Mouse (Mus musculus) hindbrain, embryonic 12.5 days (tissue): ENCODE results near the gene Pvalb. TPM values are rescaled to one million over a fixed set of nuclear protein-coding genes. Genes with fewer than 3 reads are reported as not detected.

Experiments used
- ATAC-seq: fragments of 200-750 bp; cut with Nextera tagmentation; 2 replicates; pipeline ENCODE4 v1.8.0; 2017; ENCODE audit warnings: moderate TSS enrichment; ENCODE audit not compliant: low FRiP score
- H3K27ac ChIP-seq: fragments of 300-500 bp; sonication (generic); 2 replicates; pipeline ENCODE4 v1.5.1; 2016; ENCODE audit warnings: mild to moderate bottlenecking
- H3K27me3 ChIP-seq: fragments of 300-500 bp; sonication (generic); 2 replicates; pipeline ENCODE4 v1.6.1; 2016; ENCODE audit warnings: mild to moderate bottlenecking
- H3K36me3 ChIP-seq: fragments of 300-500 bp; sonication (generic); 2 replicates; pipeline ENCODE4 v1.6.1; 2016; ENCODE audit warnings: mild to moderate bottlenecking
- H3K4me1 ChIP-seq: fragments of 300-500 bp; sonication (generic); 2 replicates; pipeline ENCODE4 v1.6.1; 2016
- H3K4me2 ChIP-seq: fragments of 300-500 bp; sonication (generic); replicated peaks from 2 replicates; pipeline ENCODE4 v1.6.1; 2016; ENCODE audit warnings: mild to moderate bottlenecking
- H3K4me3 ChIP-seq: fragments of 300-500 bp; sonication (generic); 2 replicates; pipeline ENCODE4 v1.5.1; 2016; ENCODE audit warnings: mild to moderate bottlenecking
- H3K9ac ChIP-seq: fragments of 300-500 bp; sonication (generic); 2 replicates; pipeline ENCODE4 v1.6.1; 2016; ENCODE audit warnings: mild to moderate bottlenecking, moderate library complexity
- H3K9me3 ChIP-seq: fragments of 300-500 bp; sonication (generic); replicated peaks from 2 replicates; pipeline ENCODE4 v1.6.1; 2016; ENCODE audit warnings: mild to moderate bottlenecking
- WGBS: fragments of 180-500 bp; shearing (Covaris S2); methylation state at CpG from one replicate; pipeline ENCODE4 v1.1.7; 2016; 5-methylcytosine and 5-hydroxymethylcytosine counted together
- polyA plus RNA-seq: library from polyadenylated mRNA; unstranded; fragments of >200 nt; fragmentation: Nextera tagmentation; extraction: Ambion mirVana; gene quantifications from 2 replicates; pipeline ENCODE4 v1.2.1, GENCODE M21; 2016

Pvalb gene
- polyA plus RNA-seq: 4.2 and 10.2 TPM in 2 replicates

GRCm38 (mm10) chr15:78206312-78206711, at the start of gene Pvalb:
Pvalb (minus strand) TSS chr15:78206400.
- no peak within 1 kb of the TSS for H3K27ac ChIP-seq
- peaks cover 14% of the 10 kb centered on the region for H3K4me1 ChIP-seq
- H3K36me3 ChIP-seq: no peaks in the 10 kb centered on the region
- peaks cover 9% of the 10 kb centered on the region; the same call in 1 of the 2 replicates for H3K9me3 ChIP-seq
- no peak within 1 kb of the TSS for H3K9ac ChIP-seq
- peaks cover 52% of the 10 kb centered on the region for H3K27me3 ChIP-seq
- no peak within 1 kb of the TSS for H3K4me2 ChIP-seq
- H3K4me3 ChIP-seq: no peak within 1 kb of the TSS
- ATAC-seq: no peak
- 88% methylated on average over 7 of the region's 7 CpGs for WGBS

DNA sequence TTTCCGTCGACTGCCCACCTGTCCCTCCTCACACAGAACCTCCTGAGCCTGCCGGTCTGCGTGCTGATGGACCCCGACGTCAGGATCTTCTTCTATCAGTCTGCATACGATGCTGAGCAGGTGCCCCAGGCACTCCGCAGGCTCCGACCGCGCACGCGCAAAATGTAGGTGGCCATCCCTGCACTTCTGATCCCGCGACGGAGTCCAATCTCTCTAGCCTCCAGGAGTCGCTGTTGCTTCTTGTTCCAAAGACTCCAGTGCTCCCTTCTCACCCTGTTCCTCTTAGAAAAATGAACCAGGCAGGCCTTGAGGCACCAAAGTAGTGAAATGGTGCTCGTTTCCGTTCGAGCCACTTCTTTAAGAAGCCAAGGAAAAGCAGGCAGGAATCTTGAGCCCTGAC, 48.6 kb upstream of the Pvalb start:
- H3K9ac ChIP-seq: no peak overlapping the region
- WGBS: 17% methylated on average over 20 of the region's 20 CpGs
- no peak overlapping the region for H3K27ac ChIP-seq
- no peaks in the 10 kb centered on the region for H3K36me3 ChIP-seq
- H3K9me3 ChIP-seq: no peaks in the 10 kb centered on the region
- ATAC-seq: no peak
- H3K27me3 ChIP-seq: peaks cover 14% of the 10 kb centered on the region
- no peaks in the 10 kb centered on the region for H3K4me1 ChIP-seq
- no peak overlapping the region for H3K4me3 ChIP-seq
- H3K4me2 ChIP-seq: no peak overlapping the region; the same call in 1 of the 2 replicates

DNA sequence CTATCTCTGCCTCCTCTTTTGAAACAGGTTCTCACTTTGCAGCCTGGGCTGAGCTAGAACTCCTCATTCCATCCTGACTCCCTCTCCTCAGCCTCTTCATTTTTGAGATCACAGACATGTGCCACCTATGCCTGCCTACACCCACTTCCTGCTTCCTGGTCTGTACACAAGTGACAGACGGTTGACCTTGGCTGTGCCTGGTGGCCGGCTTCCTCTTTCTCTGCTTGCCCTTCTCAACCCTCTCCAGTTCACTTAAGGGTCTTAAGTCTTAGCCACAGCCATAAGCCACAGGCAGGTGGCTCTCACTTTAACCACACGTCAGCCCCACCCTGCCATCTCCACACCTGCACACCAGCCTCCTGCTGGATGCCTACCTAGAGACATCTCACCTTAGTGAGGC, 42.2 kb upstream of the Pvalb start:
- WGBS: 80% methylated on average over 3 of the region's 3 CpGs
- no peaks in the 10 kb centered on the region for H3K9me3 ChIP-seq
- H3K4me3 ChIP-seq: no peak overlapping the region
- H3K4me2 ChIP-seq: no peak overlapping the region
- no peak overlapping the region for H3K27ac ChIP-seq
- H3K9ac ChIP-seq: no peak overlapping the region
- H3K4me1 ChIP-seq: no peaks in the 10 kb centered on the region
- H3K36me3 ChIP-seq: no peaks in the 10 kb centered on the region
- peaks cover 6% of the 10 kb centered on the region for H3K27me3 ChIP-seq
- no peak for ATAC-seq

GRCm38 (mm10) chr15:78247659-78248058, 41.5 kb upstream of the Pvalb start:
- Histone ChIP-seq H3K4me3 (no peak overlapping the region), H3K4me2 (no peak overlapping the region)
- 53% methylated on average over 2 of the region's 2 CpGs for WGBS

GRCm38 (mm10) chr15:78246143-78247116, 40.2 kb upstream of the Pvalb start:
- Histone ChIP-seq H3K36me3 (no peaks in the 10 kb centered on the region), H3K9me3 (no peaks in the 10 kb centered on the region), H3K4me1 (no peaks in the 10 kb centered on the region), H3K4me3 (no peak overlapping the region), H3K27ac (no peak overlapping the region), H3K27me3 (peaks cover 3% of the 10 kb centered on the region), H3K9ac (no peak overlapping the region), H3K4me2 (no peak overlapping the region)
- ATAC-seq: no peak
- 80% methylated on average over 18 of the region's 18 CpGs for WGBS

More at GRCm38 (mm10) chr15:78247659-78248058, 41.5 kb upstream of the Pvalb start:
- no peaks in the 10 kb centered on the region for H3K36me3 ChIP-seq
- peaks cover 3% of the 10 kb centered on the region for H3K27me3 ChIP-seq
- ATAC-seq: no peak
- H3K9me3 ChIP-seq: no peaks in the 10 kb centered on the region
- H3K27ac ChIP-seq: no peak overlapping the region
- H3K4me1 ChIP-seq: no peaks in the 10 kb centered on the region
- H3K9ac ChIP-seq: no peak overlapping the region

GRCm38 (mm10) chr15:78244695-78245492, 38.7 kb upstream of the Pvalb start, which contains the start of gene Ncf4:
Ncf4 (plus strand) TSS chr15:78244801.
- no peak for ATAC-seq
- H3K4me3 ChIP-seq: no peak within 1 kb of the TSS
- H3K36me3 ChIP-seq: no peaks in the 10 kb centered on the region
- WGBS: 79% methylated on average over 7 of the region's 7 CpGs
- H3K4me2 ChIP-seq: no peak within 1 kb of the TSS
- H3K27ac ChIP-seq: no peak within 1 kb of the TSS
- H3K27me3 ChIP-seq: no peaks in the 10 kb centered on the region; the same call in none of the 2 replicates
- no peak within 1 kb of the TSS for H3K9ac ChIP-seq
- no peaks in the 10 kb centered on the region for H3K4me1 ChIP-seq
- no peaks in the 10 kb centered on the region for H3K9me3 ChIP-seq

GRCm38 (mm10) chr15:78243774-78244173, 37.6 kb upstream of the Pvalb start:
- WGBS: 70% methylated on average over 6 of the region's 6 CpGs
- H3K4me2 ChIP-seq: no peak overlapping the region
- ATAC-seq: no peak
- no peaks in the 10 kb centered on the region; the same call in none of the 2 replicates for H3K27me3 ChIP-seq
- H3K9ac ChIP-seq: no peak overlapping the region
- no peak overlapping the region for H3K27ac ChIP-seq
- no peaks in the 10 kb centered on the region; the same call in 1 of the 2 replicates for H3K4me1 ChIP-seq
- no peaks in the 10 kb centered on the region for H3K9me3 ChIP-seq
- H3K4me3 ChIP-seq: no peak overlapping the region
- H3K36me3 ChIP-seq: no peaks in the 10 kb centered on the region

DNA sequence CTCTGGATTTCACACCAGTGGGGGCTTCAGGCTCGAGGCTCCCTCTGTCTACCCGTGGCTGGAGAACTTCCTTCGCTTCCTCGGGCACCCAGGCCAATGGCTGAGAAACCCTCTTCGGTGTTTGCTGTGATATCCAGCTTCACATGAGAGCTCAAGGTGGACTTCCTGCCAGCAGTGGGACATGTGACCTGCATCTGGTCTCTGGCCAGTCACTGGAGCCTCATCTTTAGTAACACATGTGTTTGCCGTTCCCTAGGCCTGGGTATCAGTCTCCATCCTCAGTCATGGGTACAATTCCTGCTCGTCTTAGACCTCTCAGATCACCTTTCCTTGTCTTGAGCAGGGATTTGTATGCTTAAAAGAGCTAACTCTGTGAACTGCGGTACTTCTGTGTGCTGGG, 36.9 kb upstream of the Pvalb start:
- H3K9ac ChIP-seq: no peak overlapping the region
- H3K4me1 ChIP-seq: no peaks in the 10 kb centered on the region; the same call in 1 of the 2 replicates
- WGBS: 82% methylated on average over 8 of the region's 8 CpGs
- ATAC-seq: no peak
- H3K27ac ChIP-seq: no peak overlapping the region
- no peaks in the 10 kb centered on the region for H3K36me3 ChIP-seq
- H3K4me2 ChIP-seq: no peak overlapping the region
- H3K9me3 ChIP-seq: no peaks in the 10 kb centered on the region
- H3K27me3 ChIP-seq: no peaks in the 10 kb centered on the region; the same call in 1 of the 2 replicates
- H3K4me3 ChIP-seq: no peak overlapping the region

DNA sequence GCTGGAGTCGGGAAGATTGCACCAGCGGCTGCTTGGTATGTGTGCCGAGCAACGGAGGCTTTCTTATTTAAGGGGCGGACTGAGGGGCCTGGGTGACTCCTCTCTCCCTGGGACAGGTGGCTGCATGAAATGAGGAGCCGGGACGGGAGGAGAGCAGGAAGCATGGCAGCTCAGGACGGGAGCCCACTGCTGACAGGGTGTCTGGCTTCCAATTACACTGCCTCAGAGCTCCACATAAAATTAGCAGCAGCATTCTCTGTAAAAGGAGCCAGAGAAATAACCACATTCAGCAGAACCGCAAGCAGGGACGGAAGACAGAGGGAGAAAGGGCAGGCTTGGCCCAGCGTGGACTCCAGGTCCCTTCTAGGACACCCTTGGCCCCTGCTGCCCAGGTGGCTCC, 35.1 kb upstream of the Pvalb start:
- 53% methylated on average over 11 of the region's 11 CpGs for WGBS
- Histone ChIP-seq H3K9me3 (no peaks in the 10 kb centered on the region), H3K27ac (no peak overlapping the region), H3K4me3 (no peak overlapping the region), H3K9ac (no peak overlapping the region), H3K36me3 (no peaks in the 10 kb centered on the region), H3K4me2 (no peak overlapping the region), H3K27me3 (no peaks in the 10 kb centered on the region; the same call in 1 of the 2 replicates), H3K4me1 (no peaks in the 10 kb centered on the region; the same call in 1 of the 2 replicates)
- ATAC-seq: no peak

DNA sequence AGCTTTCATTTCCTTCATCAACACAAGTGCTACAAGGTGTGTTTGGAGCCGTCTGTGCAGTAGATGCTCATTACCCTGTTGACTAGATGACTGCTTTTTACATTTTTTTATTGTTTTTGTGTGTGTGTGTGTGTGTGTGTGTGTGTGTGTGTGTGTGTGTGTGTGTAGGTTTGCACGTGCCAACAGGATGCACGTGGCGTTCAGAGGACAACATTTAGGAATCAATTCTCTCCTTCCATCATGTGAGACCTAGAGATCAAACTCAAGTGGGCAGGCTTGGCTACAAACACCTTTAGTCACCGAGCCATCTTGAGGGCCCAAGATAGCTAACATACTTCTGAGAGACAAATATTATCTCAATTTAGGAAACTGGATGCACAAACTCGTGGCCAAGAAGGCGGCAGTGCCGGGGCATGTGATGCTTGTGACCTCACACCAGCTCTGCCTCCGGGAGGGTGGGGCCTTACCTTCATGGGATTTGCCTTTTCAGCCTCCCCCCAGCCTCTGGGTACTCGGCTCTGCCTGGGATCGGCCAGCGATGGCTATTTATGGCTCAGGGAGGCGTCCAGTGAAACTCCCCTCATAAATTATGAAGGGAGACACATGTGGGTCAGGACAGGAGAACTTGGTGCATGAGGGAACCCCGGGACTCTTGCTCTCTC, 33.9 kb upstream of the Pvalb start:
- no peak for ATAC-seq
- no peak overlapping the region for H3K4me3 ChIP-seq
- H3K27me3 ChIP-seq: no peaks in the 10 kb centered on the region; the same call in 1 of the 2 replicates
- H3K4me1 ChIP-seq: no peaks in the 10 kb centered on the region; the same call in 1 of the 2 replicates
- H3K36me3 ChIP-seq: no peaks in the 10 kb centered on the region
- H3K4me2 ChIP-seq: no peak overlapping the region
- H3K9me3 ChIP-seq: no peaks in the 10 kb centered on the region
- 80% methylated on average over 14 of the region's 14 CpGs for WGBS
- no peak overlapping the region for H3K27ac ChIP-seq
- no peak overlapping the region for H3K9ac ChIP-seq

DNA sequence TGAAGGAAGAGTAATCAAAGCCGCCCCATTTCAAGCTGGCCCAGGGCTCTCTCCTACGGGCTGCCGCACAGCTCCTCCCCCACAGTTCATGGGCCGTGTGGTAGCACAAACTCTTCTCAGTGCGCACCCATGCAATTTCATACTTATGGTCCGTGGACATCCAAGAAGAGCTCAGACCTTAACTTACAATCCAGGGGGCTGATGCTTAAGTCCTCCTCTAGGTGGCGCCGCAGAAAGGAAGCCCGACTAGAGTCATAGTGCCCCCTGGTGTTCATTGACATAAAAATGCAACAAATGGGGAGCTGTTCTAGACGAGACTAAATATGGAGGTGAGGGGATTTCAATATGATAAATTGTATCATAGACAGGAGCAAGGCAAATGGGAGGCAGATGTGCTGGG, 33.3 kb upstream of the Pvalb start:
- 27% methylated on average over 10 of the region's 10 CpGs for WGBS

More for the DNA sequence above, 33.3 kb upstream of the Pvalb start:
- H3K27ac ChIP-seq: no peak overlapping the region
- H3K4me1 ChIP-seq: no peaks in the 10 kb centered on the region; the same call in 1 of the 2 replicates
- H3K27me3 ChIP-seq: peaks cover 2% of the 10 kb centered on the region; the same call in 1 of the 2 replicates
- H3K9ac ChIP-seq: no peak overlapping the region
- no peak overlapping the region for H3K4me2 ChIP-seq
- no peaks in the 10 kb centered on the region for H3K9me3 ChIP-seq
- no peak for ATAC-seq
- no peak overlapping the region for H3K4me3 ChIP-seq
- H3K36me3 ChIP-seq: no peaks in the 10 kb centered on the region
